Mouse (Mus musculus) spleen, postnatal 10 days (tissue): Measurements from ENCODE around the gene Sgk1.
"Not testable (repeated sequence)": the region's sequence is repeated elsewhere in the genome, so short reads cannot be mapped to it uniquely, and the experiment has no call there.

ENCODE experiments used
- DNase-seq, 2 experiments: peaks; one replicate each; pipeline ENCODE4 v3.0.0; 2021 to 2022; ENCODE audit warnings: low spot score in 2 of 2

The Sgk1 gene

DNA sequence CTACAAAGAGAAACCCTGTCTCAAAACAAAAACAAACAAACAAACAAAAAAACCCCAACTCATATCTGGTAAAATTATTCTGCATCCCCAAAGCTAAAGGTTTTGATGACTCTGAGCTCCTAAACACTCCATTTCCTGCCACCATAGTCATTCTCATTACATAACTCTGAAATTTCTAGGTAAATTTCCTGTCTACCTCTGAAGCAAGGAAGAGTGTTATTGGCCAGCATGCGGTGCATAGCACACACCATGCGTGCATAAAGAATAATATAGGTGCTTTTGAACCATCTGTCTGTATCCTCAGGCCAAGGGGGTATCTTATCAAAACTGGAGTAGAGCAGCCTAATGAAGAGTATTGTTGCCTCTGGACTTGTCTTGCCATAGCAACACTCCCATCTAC lies 13.8 kb upstream of the Sgk1 start:
- DNase-seq: no peak

DNA sequence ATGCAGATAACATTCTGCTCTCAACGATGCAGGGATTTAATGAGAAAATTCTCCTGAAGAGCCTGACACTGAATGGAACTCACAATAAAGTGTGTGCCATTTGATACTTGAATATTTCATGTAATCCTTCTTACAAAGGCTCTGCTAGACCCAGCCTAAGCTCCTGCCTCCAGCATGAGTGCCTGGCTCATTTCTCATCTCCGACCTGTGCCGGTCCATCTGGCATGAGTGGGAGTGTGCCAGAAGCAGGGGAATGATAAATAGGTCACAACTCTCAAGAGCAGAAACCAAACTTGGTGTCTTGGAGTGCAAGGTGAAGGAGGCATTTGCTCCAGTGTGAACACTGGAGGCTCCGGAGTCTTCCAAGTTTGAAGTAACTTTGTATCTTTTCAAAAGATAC lies 13.4 kb upstream of the Sgk1 start:
- no peak for DNase-seq

DNA sequence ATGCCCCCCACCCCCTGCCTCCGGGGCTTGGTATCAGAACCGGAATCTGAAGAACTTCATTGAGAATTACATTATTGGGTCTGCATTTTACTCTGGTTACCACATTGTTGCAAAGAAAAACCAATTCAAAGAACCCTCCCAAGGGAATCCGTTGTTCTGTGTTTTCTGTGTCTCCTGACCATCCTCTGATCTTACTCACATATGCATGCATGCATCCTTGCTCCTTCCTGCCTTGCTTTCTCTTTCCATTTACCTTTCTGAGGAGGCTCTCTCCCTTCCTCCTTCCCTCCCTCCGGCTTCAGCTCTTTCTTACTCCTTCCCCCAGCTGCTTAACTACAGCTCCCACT lies 174 bp upstream of the Sgk1 start:
- DNase-seq: no peak

GRCm38 (mm10) chr10:21883587-21883986 lies 1.6 kb downstream of the Sgk1 start:
- DNase-seq: no peak

- no peak for DNase-seq
Measured at GRCm38 (mm10) chr10:21884534-21884933, 2.5 kb downstream of the Sgk1 start.

DNA sequence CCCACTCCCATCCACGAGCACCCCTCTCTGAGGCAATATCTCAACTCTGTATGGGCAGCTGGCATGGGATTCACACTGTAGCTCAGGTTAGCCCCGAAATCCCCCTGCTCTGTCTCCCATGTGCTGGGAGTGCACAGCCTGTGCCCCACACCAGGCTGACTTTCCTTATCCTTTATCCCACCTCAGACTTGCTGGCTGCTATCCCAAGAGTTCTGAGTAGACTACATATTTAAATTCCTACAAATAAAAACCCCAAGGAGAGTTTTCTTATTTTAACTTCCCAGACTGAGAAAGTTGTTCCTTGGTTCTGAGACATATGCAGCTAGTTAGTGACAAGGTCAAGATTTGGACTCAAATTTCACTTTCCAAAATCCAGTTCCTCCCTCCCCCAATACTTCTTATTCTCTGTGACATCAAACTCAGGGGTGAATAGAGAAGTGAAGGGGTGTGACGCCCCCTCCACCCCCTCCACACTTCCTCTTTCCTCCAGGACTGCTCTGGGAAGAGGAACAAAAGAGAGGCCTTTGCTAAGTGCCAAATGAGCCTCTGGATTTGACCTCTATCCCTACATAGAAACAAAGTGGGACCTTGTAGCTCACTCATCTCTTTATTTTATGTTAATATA lies 7.3 kb downstream of the Sgk1 start:
- DNase-seq: no peak

- no peak for DNase-seq
Measured at GRCm38 (mm10) chr10:21890293-21890692, 8.3 kb downstream of the Sgk1 start.

DNA sequence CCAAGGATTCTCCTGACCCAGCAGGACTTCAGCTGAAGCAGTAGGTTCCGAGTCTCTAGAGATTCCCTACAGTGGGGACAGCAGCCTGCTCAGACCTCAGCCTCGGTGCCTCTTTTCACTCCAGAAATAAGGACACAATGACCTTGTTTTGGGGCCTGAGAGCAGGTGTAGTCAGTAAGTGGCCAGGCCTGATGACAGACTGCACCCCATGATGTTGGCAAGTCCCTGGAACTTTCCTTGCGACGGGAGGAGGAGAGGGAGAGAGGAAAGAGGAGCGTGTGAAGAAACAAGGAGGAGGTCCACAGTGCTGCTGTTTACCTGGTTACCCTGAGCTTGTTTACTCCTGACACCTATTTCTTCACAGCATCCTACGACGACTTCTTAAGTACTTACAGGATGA lies 9.5 kb downstream of the Sgk1 start:
- no peak for DNase-seq

DNA sequence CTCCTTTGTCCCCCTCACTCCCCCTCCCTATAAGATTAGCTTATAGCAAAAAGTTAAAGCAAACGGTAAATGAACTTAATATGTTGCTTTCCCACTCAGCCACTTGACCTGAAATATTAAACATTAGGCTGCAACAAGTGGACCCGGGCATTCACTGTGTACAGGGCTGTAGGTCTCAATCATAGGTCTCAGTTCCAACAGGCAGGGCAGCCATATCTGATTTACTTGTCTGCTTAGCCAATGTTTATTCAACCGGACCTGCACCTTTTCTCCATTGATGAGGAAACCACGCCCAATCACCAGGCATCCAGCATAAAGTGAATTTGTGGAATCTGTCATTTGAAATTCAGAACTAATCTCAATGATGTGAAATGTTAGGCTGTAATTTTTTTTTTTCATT lies 10.1 kb downstream of the Sgk1 start:
- DNase-seq: no peak

GRCm38 (mm10) chr10:21898417-21898816 lies 16.4 kb downstream of the Sgk1 start:
- no peak for DNase-seq

GRCm38 (mm10) chr10:21898851-21899250 lies 16.9 kb downstream of the Sgk1 start:
- DNase-seq: not testable (repeated sequence)

GRCm38 (mm10) chr10:21899397-21899796 lies 17.4 kb downstream of the Sgk1 start:
- no peak for DNase-seq

GRCm38 (mm10) chr10:21902152-21903140 lies 20.5 kb downstream of the Sgk1 start:
- no peak for DNase-seq

GRCm38 (mm10) chr10:21904151-21904550 lies 22.2 kb downstream of the Sgk1 start:
- no peak for DNase-seq

DNA sequence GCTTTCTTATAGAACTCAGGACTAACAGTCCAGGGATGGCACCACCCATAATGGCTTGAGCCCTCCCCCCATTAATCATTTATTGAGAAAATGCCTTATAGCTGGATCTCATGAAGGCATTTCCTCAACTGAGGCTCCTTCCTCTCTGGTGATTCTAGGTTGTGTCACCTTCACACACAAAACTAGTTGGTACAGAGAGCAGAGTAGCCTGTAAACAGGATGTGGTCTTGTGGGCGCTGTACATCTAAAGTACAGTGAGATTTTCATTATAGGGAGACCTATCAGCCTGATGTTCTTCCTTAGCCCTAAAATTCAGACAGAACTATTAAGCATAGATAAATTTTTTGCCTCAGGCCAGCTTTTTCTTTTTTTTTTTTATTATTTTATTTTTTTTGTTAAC lies 23.6 kb downstream of the Sgk1 start:
- peak in 1 of 2 experiments; percentile 44 for DNase-seq

- DNase-seq: no peak
Measured at GRCm38 (mm10) chr10:21906894-21907446, 25.0 kb downstream of the Sgk1 start.

DNA sequence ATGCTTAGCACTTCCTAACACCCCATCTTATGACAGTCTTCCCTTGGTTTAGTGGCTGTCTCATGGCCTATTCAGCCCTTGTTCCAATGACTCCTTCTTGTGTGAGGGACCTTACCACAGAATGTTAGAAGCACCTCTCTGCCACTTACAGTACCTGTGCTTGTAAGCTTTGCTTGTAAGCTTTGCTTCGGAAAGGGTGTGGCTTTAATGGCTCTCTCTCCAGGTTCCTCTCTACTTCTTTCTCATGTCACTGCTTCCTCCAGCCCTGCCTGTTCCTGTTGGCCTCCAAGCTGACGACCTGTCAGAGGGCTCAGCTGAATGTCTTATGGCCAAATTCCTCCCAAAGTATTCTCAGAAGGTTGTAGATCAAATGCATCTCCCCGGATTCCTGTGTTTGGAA lies 25.8 kb downstream of the Sgk1 start:
- DNase-seq: no peak

- DNase-seq: no peak
Measured at GRCm38 (mm10) chr10:21908686-21909085, 26.7 kb downstream of the Sgk1 start.

GRCm38 (mm10) chr10:21910334-21910733 lies 28.4 kb downstream of the Sgk1 start:
- no peak for DNase-seq

- DNase-seq: no peak
Measured at GRCm38 (mm10) chr10:21911303-21911947, 29.4 kb downstream of the Sgk1 start.

DNA sequence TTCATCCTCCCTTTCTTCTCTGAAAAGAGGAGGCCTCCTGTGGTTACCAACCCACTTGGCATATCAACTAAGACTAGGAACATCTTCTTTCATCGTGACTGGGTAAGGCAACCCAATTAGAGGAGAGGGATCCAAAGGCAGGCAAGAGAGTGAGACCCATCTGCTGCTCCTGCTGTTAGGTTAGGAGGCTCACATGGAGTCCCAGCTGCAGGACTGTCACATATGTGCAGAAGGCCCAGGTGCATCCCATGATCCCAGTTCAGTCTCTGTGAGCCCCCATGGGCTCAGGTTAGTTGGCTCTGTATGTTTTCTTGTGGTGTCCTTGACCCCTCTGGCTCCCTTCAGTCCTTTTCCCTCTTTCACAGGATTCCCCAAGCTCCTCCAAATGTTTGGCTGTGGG lies 32.8 kb downstream of the Sgk1 start:
- DNase-seq: no peak

DNA sequence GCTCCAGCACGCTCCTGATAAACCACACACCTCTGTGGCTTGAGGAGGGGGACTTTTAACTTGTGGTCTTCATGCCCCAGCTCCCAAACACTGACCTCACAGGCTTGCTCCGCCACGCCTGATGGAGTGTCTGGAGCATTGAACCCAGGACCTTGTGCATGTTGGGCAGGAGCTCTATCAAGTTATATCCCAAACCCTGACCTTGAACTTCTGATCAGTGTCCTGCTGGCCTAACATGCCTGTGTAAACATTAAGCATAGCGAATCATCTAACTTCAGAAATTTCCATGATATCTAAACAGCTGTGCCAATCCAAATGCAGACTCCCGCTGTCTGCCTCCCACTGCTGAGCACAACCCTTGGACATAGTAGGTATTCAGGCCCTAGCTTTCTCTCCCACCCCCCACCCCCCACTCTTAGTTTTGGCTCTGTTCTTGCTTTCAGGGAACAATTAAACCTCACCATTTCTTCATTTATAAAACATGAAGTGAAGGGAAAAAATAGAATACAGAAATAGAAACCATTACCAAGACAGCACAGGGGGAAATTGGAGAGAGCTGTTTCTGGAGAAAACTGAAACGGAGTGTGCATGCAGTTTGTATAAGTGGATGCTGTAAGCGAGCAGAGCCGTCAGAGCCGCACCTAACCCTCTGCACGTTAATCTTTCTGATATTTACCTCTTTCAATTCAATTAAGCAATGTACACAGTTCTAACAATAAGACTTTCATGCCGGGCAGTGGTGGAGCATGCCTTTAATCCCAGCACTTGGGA lies 34.5 kb downstream of the Sgk1 start:
- DNase-seq: no peak
